Mouse (Mus musculus) cortical plate, adult 2 months (tissue): Measurements from ENCODE around the gene Rab11fip5.

Experiments
- CTCF ChIP-seq: fragments of 200-500 bp; IDR thresholded peaks from 2 replicates; pipeline ENCODE4 v1.5.1; 2011; ENCODE audit warnings: mild to moderate bottlenecking, control low read depth, low read length; ENCODE audit not compliant: insufficient read depth; ENCODE audit errors: extremely low read depth
- POLR2A ChIP-seq: fragments of 200-500 bp; IDR thresholded peaks from 2 replicates; pipeline ENCODE4 v1.6.1; 2011; ENCODE audit warnings: mild to moderate bottlenecking, low read length, control low read depth; ENCODE audit not compliant: insufficient read depth; ENCODE audit errors: extremely low read depth

- TF ChIP-seq CTCF (peak; percentile 81), POLR2A (no peak)
Measured at GRCm38 (mm10) chr6:85391803-85392202, 17.4 kb upstream of the Rab11fip5 start.
